Mouse (Mus musculus): ENCODE data around the gene Ccrl2. TPM values are rescaled to one million over a fixed set of nuclear protein-coding genes. Genes with fewer than 3 reads are reported as not detected.

Gene Ccrl2
- polyA plus RNA-seq, 1 experiment from 2014 or later = 5.2 TPM

DNA sequence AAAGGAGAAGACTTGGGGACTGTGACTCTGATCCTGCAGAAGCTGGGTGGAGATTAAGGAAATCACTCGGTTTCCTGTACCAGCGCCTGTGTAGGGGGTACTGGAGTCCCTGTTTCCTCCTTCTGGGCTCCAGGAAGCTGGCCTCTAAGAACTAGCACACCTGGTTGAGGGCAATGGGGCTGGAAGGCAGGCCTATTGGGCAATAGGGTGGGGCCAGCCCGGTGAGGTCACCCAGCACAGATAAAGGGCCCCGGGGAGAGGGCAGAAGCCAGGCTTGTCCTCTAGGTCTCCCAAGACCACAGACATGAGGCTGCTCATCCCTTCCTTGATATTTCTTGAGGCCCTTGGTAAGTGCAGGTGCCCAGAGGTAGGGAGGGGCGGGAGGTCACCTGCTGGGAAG lies 38.3 kb downstream of the Ccrl2 start, which contains the start of gene Ltf:
Gene Ltf, plus strand, starts transcription at position 250 of the 400 bp plus-strand sequence.
- DNase-seq (ENCODE audit: low spot score) (no peak), ATAC-seq (replicated peaks; ENCODE audit: low FRiP score) (0 out of 2 replicates have a peak, but pooled peaks have one; percentile 51)

DNA sequence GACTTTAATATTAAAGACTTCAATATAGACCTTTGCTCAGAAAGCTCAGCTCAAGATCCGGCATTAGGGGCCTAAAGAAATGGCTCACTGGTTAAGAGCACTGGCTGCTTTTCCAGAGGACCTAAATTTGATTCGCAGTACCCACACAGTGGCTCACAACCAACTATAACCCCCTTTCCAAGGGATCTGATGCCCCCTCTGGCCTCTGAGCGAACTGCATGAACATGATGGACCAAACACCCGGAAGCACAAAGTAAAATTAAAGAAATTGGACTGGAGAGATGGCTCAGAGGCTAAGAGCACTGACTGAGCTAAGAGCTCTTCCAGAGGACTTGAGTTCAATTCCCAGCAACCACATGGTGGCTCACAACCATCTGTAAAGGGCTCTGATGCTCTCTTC lies 41.7 kb downstream of the Ccrl2 start:
- no peak overlapping the region for H3K4me3 ChIP-seq (ENCODE audit: low read depth, low read length)
- H3K27ac ChIP-seq (ENCODE audit: low read depth, low read length) = no peak overlapping the region
- H3K4me1 ChIP-seq (replicated peaks; ENCODE audit: control insufficient read depth, insufficient read depth, low read length) = 0 out of 2 replicates have a peak, but pooled peaks cover 3% of the 10 kb centered on the region
- no peak for ATAC-seq (replicated peaks; ENCODE audit: low FRiP score)
- WGBS = 77% methylated on average over 4 of the region's 4 CpGs
- H3K27me3 ChIP-seq (replicated peaks; ENCODE audit: control insufficient read depth, insufficient read depth, low read length) = no peaks in the 10 kb centered on the region
- no peaks in the 10 kb centered on the region for H3K36me3 ChIP-seq (ENCODE audit: control insufficient read depth, insufficient read depth, low read length)
- no peak for DNase-seq (ENCODE audit: low spot score)
- no peak overlapping the region for H3K9ac ChIP-seq (ENCODE audit: low read depth, low read length)
- no peak overlapping the region for H3K4me2 ChIP-seq
- H3K9me3 ChIP-seq (ENCODE audit: control insufficient read depth, low read length) = no peaks in the 10 kb centered on the region

More for the DNA sequence above, 38.3 kb downstream of the Ccrl2 start, which contains the start of gene Ltf:
- Histone ChIP-seq H3K27ac (ENCODE audit: low read depth, low read length) (no peak within 1 kb of the TSS), H3K9me3 (ENCODE audit: control insufficient read depth, low read length) (no peaks in the 10 kb centered on the region), H3K27me3 (replicated peaks; ENCODE audit: control insufficient read depth, insufficient read depth, low read length) (no peaks in the 10 kb centered on the region), H3K4me2 (no peak within 1 kb of the TSS), H3K9ac (ENCODE audit: low read depth, low read length) (no peak within 1 kb of the TSS), H3K36me3 (ENCODE audit: control insufficient read depth, insufficient read depth, low read length) (no peaks in the 10 kb centered on the region), H3K4me1 (replicated peaks; ENCODE audit: control insufficient read depth, insufficient read depth, low read length) (peaks cover 3% of the 10 kb centered on the region; the same call in 1 of the 2 replicates), H3K4me3 (ENCODE audit: low read depth, low read length) (no peak within 1 kb of the TSS)
- WGBS = 49% methylated on average over 5 of the region's 5 CpGs

DNA sequence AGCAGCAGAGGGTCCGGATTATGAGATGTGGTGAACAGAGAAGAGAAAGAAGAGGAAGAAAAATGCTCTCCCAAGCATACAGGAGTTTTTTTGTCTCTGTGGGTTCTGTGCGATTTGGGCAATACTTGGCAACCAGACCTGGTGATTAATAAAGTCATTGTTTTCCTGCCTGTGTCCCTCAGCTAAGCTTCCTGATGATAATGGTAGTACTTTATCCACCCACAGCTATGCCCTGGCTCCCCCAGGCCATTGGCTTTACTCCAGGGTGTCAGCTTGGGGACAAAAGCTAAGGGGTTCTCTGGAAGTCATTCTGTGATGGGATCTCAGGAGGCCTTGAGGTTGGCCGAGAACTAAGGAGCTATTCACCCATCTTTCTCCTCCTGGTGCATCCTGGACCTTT lies 45.3 kb downstream of the Ccrl2 start:
- Histone ChIP-seq H3K9me3 (ENCODE audit: control insufficient read depth, low read length) (no peaks in the 10 kb centered on the region), H3K27ac (ENCODE audit: low read depth, low read length) (no peak overlapping the region), H3K4me3 (ENCODE audit: low read depth, low read length) (no peak overlapping the region), H3K4me1 (replicated peaks; ENCODE audit: control insufficient read depth, insufficient read depth, low read length) (no peaks in the 10 kb centered on the region), H3K9ac (ENCODE audit: low read depth, low read length) (no peak overlapping the region), H3K27me3 (replicated peaks; ENCODE audit: control insufficient read depth, insufficient read depth, low read length) (no peaks in the 10 kb centered on the region), H3K36me3 (ENCODE audit: control insufficient read depth, insufficient read depth, low read length) (no peaks in the 10 kb centered on the region), H3K4me2 (no peak overlapping the region)
- ATAC-seq (replicated peaks; ENCODE audit: low FRiP score) = no peak
- WGBS = 70% methylated on average over 3 of the region's 3 CpGs
- DNase-seq (ENCODE audit: low spot score) = no peak

GRCm38 (mm10) chr9:111011550-111011949 lies 45.8 kb downstream of the Ccrl2 start:
- WGBS = 72% methylated on average over 9 of the region's 9 CpGs
- Histone ChIP-seq H3K27ac (ENCODE audit: low read depth, low read length) (no peak overlapping the region), H3K27me3 (replicated peaks; ENCODE audit: control insufficient read depth, insufficient read depth, low read length) (no peaks in the 10 kb centered on the region), H3K4me2 (no peak overlapping the region), H3K4me1 (replicated peaks; ENCODE audit: control insufficient read depth, insufficient read depth, low read length) (no peaks in the 10 kb centered on the region), H3K36me3 (ENCODE audit: control insufficient read depth, insufficient read depth, low read length) (no peaks in the 10 kb centered on the region), H3K4me3 (ENCODE audit: low read depth, low read length) (no peak overlapping the region), H3K9ac (ENCODE audit: low read depth, low read length) (no peak overlapping the region), H3K9me3 (ENCODE audit: control insufficient read depth, low read length) (no peaks in the 10 kb centered on the region)
- DNase-seq (ENCODE audit: low spot score) (no peak), ATAC-seq (replicated peaks; ENCODE audit: low FRiP score) (no peak)

- Histone ChIP-seq H3K9ac (ENCODE audit: low read depth, low read length) (no peak overlapping the region), H3K9me3 (ENCODE audit: control insufficient read depth, low read length) (no peaks in the 10 kb centered on the region), H3K4me2 (no peak overlapping the region), H3K36me3 (ENCODE audit: control insufficient read depth, insufficient read depth, low read length) (no peaks in the 10 kb centered on the region), H3K27ac (ENCODE audit: low read depth, low read length) (no peak overlapping the region), H3K4me3 (ENCODE audit: low read depth, low read length) (no peak overlapping the region), H3K4me1 (replicated peaks; ENCODE audit: control insufficient read depth, insufficient read depth, low read length) (no peaks in the 10 kb centered on the region), H3K27me3 (replicated peaks; ENCODE audit: control insufficient read depth, insufficient read depth, low read length) (no peaks in the 10 kb centered on the region)
- DNase-seq (ENCODE audit: low spot score) (no peak), ATAC-seq (replicated peaks; ENCODE audit: low FRiP score) (no peak)
- 68% methylated on average over 3 of the region's 3 CpGs for WGBS
Observed at GRCm38 (mm10) chr9:111009763-111010162, 47.6 kb downstream of the Ccrl2 start.

GRCm38 (mm10) chr9:111006544-111006943 lies 50.8 kb downstream of the Ccrl2 start:
- DNase-seq (ENCODE audit: low spot score) (no peak), ATAC-seq (replicated peaks; ENCODE audit: low FRiP score) (no peak)
- Histone ChIP-seq H3K4me2 (no peak overlapping the region), H3K4me3 (ENCODE audit: low read depth, low read length) (no peak overlapping the region), H3K9me3 (ENCODE audit: control insufficient read depth, low read length) (no peaks in the 10 kb centered on the region), H3K36me3 (ENCODE audit: control insufficient read depth, insufficient read depth, low read length) (no peaks in the 10 kb centered on the region), H3K27me3 (replicated peaks; ENCODE audit: control insufficient read depth, insufficient read depth, low read length) (no peaks in the 10 kb centered on the region), H3K4me1 (replicated peaks; ENCODE audit: control insufficient read depth, insufficient read depth, low read length) (no peaks in the 10 kb centered on the region), H3K27ac (ENCODE audit: low read depth, low read length) (no peak overlapping the region), H3K9ac (ENCODE audit: low read depth, low read length) (no peak overlapping the region)
- WGBS = 90% methylated on average over 2 of the region's 2 CpGs

Other genes with a start within 250 kb of the Ccrl2 start
- not detected in 2 replicates for gene Prss44, start 243.5 kb downstream of the Ccrl2 start, polyA plus RNA-seq (2014; fragmentation: Nextera tagmentation; extraction: Ambion mirVana)
- gene Prss43, start 230.8 kb downstream of the Ccrl2 start, polyA plus RNA-seq (2014; fragmentation: Nextera tagmentation; extraction: Ambion mirVana) = not detected in 2 replicates
- gene Prss45, start 222.9 kb downstream of the Ccrl2 start, polyA plus RNA-seq (2014; fragmentation: Nextera tagmentation; extraction: Ambion mirVana) = not detected in 2 replicates
- not detected in 2 replicates for gene Prss46, start 213.0 kb downstream of the Ccrl2 start, polyA plus RNA-seq (2014; fragmentation: Nextera tagmentation; extraction: Ambion mirVana)
- gene Prss50, start 199.6 kb downstream of the Ccrl2 start, polyA plus RNA-seq (2014; fragmentation: Nextera tagmentation; extraction: Ambion mirVana) = 43.0 and 51.7 TPM in 2 replicates
- 2.5 and 3.6 TPM in 2 replicates for gene Als2cl, start 177.6 kb downstream of the Ccrl2 start, polyA plus RNA-seq (2014; fragmentation: Nextera tagmentation; extraction: Ambion mirVana)
- 0.96 and 1.5 TPM in 2 replicates for gene Tmie, start 177.4 kb downstream of the Ccrl2 start, polyA plus RNA-seq (2014; fragmentation: Nextera tagmentation; extraction: Ambion mirVana)
- gene Fam240a, start 140.7 kb downstream of the Ccrl2 start, polyA plus RNA-seq (2014; fragmentation: Nextera tagmentation; extraction: Ambion mirVana) = not detected in 2 replicates
- not detected in 2 replicates for gene Tdgf1, start 111.4 kb downstream of the Ccrl2 start, polyA plus RNA-seq (2014; fragmentation: Nextera tagmentation; extraction: Ambion mirVana)
- gene Lrrc2, start 106.0 kb downstream of the Ccrl2 start, polyA plus RNA-seq (2014; fragmentation: Nextera tagmentation; extraction: Ambion mirVana) = 0.14 and 0.60 TPM in 2 replicates
- gene Rtp3, start 66.9 kb downstream of the Ccrl2 start, polyA plus RNA-seq (2014; fragmentation: Nextera tagmentation; extraction: Ambion mirVana) = 11.1 and 12.5 TPM in 2 replicates
- 7.2 and 8.8 TPM in 2 replicates for gene Ltf, start 38.2 kb downstream of the Ccrl2 start, polyA plus RNA-seq (2014; fragmentation: Nextera tagmentation; extraction: Ambion mirVana)
- gene Lrrfip2, start 60.1 kb upstream of the Ccrl2 start, polyA plus RNA-seq (2014; fragmentation: Nextera tagmentation; extraction: Ambion mirVana) = 40.0 and 40.3 TPM in 2 replicates
- gene Mlh1, start 214.3 kb upstream of the Ccrl2 start, polyA plus RNA-seq (2014; fragmentation: Nextera tagmentation; extraction: Ambion mirVana) = 50.2 and 52.4 TPM in 2 replicates
- 21.7 and 24.5 TPM in 2 replicates for gene Epm2aip1, start 214.4 kb upstream of the Ccrl2 start, polyA plus RNA-seq (2014; fragmentation: Nextera tagmentation; extraction: Ambion mirVana)